Mouse (Mus musculus) ES-Bruce4 (cell line): ENCODE measurements around the gene Smurf2. TPM values are rescaled to one million over a fixed set of nuclear protein-coding genes. Genes with fewer than 3 reads are reported as not detected.

Experiments
- H3K27ac ChIP-seq: 2 replicates; pipeline ENCODE4 v1.5.1; 2012; ENCODE audit warnings: low read length, inconsistent platforms; ENCODE audit not compliant: insufficient read depth
- H3K27me3 ChIP-seq: 2 replicates; pipeline ENCODE4 v1.6.1; 2012; ENCODE audit warnings: mild to moderate bottlenecking, low read length, inconsistent platforms; ENCODE audit not compliant: control insufficient read depth, poor library complexity, insufficient read depth, severe bottlenecking
- H3K36me3 ChIP-seq: 2 replicates; pipeline ENCODE4 v1.6.1; 2012; ENCODE audit warnings: inconsistent platforms, mild to moderate bottlenecking, low read length, moderate library complexity; ENCODE audit not compliant: control insufficient read depth, poor library complexity, insufficient read depth, severe bottlenecking
- H3K4me1 ChIP-seq: one replicate; pipeline ENCODE4 v1.8.1; 2011; ENCODE audit warnings: low read length; ENCODE audit not compliant: control insufficient read depth, insufficient read depth
- H3K4me3 ChIP-seq: 2 replicates; pipeline ENCODE4 v1.5.1; 2011; ENCODE audit warnings: low read depth, mild to moderate bottlenecking, low read length
- H3K9ac ChIP-seq: 2 replicates; pipeline ENCODE4 v1.6.1; 2012; ENCODE audit warnings: low read depth, mild to moderate bottlenecking, inconsistent platforms; ENCODE audit not compliant: poor library complexity, severe bottlenecking
- H3K9me3 ChIP-seq: replicated peaks from 2 replicates; pipeline ENCODE4 v1.6.1; 2012; ENCODE audit warnings: mild to moderate bottlenecking, low read length, inconsistent platforms; ENCODE audit not compliant: control insufficient read depth, poor library complexity, insufficient read depth, severe bottlenecking
- CTCF ChIP-seq: IDR thresholded peaks from one replicate; pipeline ENCODE4 v1.8.1; 2011; ENCODE audit warnings: low read depth, low read length
- EP300 ChIP-seq: IDR thresholded peaks from 2 replicates; pipeline ENCODE4 v1.6.1; 2011; ENCODE audit warnings: low read depth, low read length; ENCODE audit not compliant: insufficient read depth
- POLR2A ChIP-seq: IDR thresholded peaks from one replicate; pipeline ENCODE4 v1.8.1; 2011; ENCODE audit warnings: low read length; ENCODE audit not compliant: insufficient read depth
- polyA plus RNA-seq: library from polyadenylated mRNA; stranded (reverse); fragments of >200 nt; gene quantifications from 2 replicates; pipeline ENCODE4 v1.2.4, GENCODE M21; 2011; ENCODE audit warnings: low read depth; ENCODE audit not compliant: missing spikeins, insufficient read depth, insufficient read length

The Smurf2 gene
- polyA plus RNA-seq, 1 experiment = 50.2 TPM

DNA sequence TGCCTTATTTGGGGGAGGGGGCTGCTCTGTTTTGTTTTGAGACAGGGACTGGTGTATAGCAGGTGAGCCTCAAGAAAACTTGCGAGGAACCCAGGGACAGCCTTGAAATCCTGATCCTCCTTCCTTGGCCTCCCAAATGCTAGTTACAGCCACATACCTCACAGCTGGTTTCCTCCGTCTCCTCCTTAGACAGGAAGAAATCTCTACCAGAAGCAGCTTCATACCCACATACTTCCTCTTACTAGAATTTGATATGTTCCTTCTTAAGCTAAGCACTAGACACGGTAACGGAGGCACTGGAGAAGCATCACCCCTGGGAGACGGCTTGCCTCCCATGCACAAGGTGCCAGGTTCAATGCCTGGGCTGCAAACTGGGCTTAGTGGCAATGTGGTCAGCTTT, 16.8 kb upstream of the Smurf2 start:
- Histone ChIP-seq H3K9me3 (no peaks in the 10 kb centered on the region), H3K9ac (no peak overlapping the region), H3K27ac (no peak overlapping the region), H3K4me3 (no peak overlapping the region), H3K36me3 (no peaks in the 10 kb centered on the region), H3K4me1 (no peaks in the 10 kb centered on the region), H3K27me3 (no peaks in the 10 kb centered on the region)
- TF ChIP-seq POLR2A (no peak), EP300 (no peak), CTCF (no peak)

DNA sequence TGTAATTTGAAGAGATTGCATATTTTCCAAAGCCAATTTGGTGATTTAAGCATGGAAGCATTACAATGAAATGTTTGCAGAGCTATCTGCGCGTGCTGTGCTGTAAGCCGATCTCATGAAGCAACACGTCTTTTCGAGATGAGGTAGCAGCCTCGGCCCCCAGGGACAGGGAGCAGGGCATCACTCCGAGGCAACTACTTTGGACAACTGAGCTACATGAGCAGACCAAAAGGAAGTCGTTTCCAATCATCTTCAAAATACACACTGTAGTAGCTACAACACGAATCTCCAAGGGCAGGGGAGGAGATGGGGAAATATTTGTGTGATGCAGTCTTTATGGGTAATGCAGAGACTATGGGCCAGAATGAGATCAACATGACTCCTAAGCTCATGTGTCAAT, 9.9 kb upstream of the Smurf2 start:
- H3K27me3 ChIP-seq = no peaks in the 10 kb centered on the region
- TF ChIP-seq POLR2A = no peak
- TF ChIP-seq CTCF = no peak
- no peak for TF ChIP-seq EP300
- H3K9me3 ChIP-seq = no peaks in the 10 kb centered on the region

DNA sequence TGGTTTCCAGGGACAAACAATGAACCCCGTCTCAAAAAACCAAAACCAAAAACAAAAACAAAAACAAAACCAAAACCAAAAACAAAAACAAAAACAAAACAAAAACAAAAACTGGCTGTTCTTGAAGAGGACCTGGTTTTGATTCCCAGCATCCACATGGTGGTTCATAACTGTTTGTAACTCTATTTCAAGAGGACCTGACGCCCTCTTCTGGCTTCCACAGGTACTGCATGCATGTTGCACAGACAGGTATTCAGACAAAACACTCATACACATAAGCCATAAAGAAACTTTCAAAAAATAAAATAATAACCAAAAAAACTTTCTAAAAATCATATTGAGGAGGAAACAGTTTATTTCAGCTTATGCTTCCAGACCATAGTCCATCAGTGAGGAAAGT, 8.4 kb upstream of the Smurf2 start:
- no peaks in the 10 kb centered on the region for H3K9me3 ChIP-seq
- TF ChIP-seq EP300 (no peak), POLR2A (no peak), CTCF (no peak)
- no peaks in the 10 kb centered on the region for H3K36me3 ChIP-seq
- H3K4me3 ChIP-seq = no peak overlapping the region
- no peaks in the 10 kb centered on the region for H3K4me1 ChIP-seq
- H3K27ac ChIP-seq = no peak overlapping the region
- no peaks in the 10 kb centered on the region for H3K27me3 ChIP-seq
- no peak overlapping the region for H3K9ac ChIP-seq

More for the DNA sequence above, 9.9 kb upstream of the Smurf2 start:
- no peaks in the 10 kb centered on the region for H3K4me1 ChIP-seq
- no peak overlapping the region for H3K9ac ChIP-seq
- H3K36me3 ChIP-seq = no peaks in the 10 kb centered on the region
- H3K4me3 ChIP-seq = no peak overlapping the region
- no peak overlapping the region for H3K27ac ChIP-seq

DNA sequence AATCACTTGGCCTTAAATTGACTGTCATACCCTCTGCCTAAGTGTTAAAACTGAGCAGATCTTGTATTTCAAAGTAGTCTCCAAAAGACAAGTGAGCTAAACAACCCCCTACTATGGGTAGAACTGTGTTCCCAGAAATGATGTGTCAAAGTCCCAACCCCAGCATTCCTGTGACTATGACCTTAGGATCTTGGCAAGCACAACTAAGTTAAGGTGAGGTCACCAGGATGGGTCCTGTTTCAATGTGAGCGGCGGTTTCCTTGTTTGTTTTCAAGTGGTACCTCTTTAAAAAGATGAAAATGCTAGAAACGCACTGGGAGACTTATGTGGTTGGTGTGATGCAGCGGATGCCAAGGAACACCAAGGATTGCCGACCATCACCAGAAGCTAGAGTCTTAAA, 7.4 kb upstream of the Smurf2 start:
- H3K4me1 ChIP-seq = no peaks in the 10 kb centered on the region
- no peak overlapping the region for H3K4me3 ChIP-seq
- H3K9ac ChIP-seq = no peak overlapping the region
- no peak overlapping the region for H3K27ac ChIP-seq
- TF ChIP-seq EP300 = no peak
- TF ChIP-seq CTCF = no peak
- no peak for TF ChIP-seq POLR2A
- H3K27me3 ChIP-seq = no peaks in the 10 kb centered on the region
- no peaks in the 10 kb centered on the region for H3K36me3 ChIP-seq
- H3K9me3 ChIP-seq = no peaks in the 10 kb centered on the region

DNA sequence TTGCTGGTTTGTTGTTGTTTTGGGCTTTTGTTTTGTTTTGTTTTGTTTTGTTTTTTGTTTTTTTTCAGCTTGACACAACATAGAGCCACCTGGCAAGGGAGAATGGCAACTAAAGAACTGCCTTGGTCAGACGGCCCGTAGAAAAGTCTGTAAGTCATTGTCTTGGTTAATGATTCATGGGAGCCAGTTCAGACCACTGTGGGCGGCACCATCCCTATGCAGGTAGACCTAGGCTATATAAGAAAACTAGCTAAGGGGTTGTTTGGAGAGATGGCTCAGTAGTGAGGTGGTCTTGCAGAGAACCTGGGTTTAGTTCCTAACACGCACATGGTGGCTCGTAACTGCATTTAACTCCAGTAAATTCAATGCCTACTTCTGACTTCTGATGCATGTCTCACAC, 6.7 kb upstream of the Smurf2 start:
- Histone ChIP-seq H3K27ac (no peak overlapping the region), H3K4me1 (no peaks in the 10 kb centered on the region), H3K27me3 (no peaks in the 10 kb centered on the region), H3K36me3 (no peaks in the 10 kb centered on the region), H3K9me3 (no peaks in the 10 kb centered on the region), H3K9ac (no peak overlapping the region), H3K4me3 (no peak overlapping the region)
- TF ChIP-seq POLR2A = no peak
- no peak for TF ChIP-seq EP300
- TF ChIP-seq CTCF = no peak

DNA sequence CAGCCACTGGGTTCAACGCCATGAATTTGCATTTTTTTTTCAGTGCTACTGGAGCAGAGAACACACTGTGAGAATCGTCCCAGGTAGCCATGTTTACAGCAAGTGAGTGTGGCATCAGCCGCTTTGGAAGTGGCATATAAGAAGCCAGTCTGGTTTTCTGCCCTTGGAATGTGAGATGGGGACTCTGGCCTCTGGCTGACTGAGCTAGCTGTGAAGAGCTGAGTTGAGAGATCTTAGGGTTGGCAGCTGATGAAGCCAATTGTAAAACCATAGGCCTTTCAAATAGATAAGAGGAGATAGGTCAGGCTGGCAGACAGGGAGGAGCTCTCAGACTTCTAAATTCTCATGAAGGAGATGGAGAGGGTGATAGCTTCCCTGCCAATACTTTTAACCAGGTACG, 6.2 kb upstream of the Smurf2 start:
- 0 out of 2 replicates have a peak, but pooled peaks cover 2% of the 10 kb centered on the region for H3K27me3 ChIP-seq
- no peak overlapping the region for H3K4me3 ChIP-seq
- H3K36me3 ChIP-seq = no peaks in the 10 kb centered on the region
- H3K4me1 ChIP-seq = no peaks in the 10 kb centered on the region
- TF ChIP-seq POLR2A (no peak), CTCF (no peak), EP300 (no peak)
- no peaks in the 10 kb centered on the region for H3K9me3 ChIP-seq
- no peak overlapping the region for H3K27ac ChIP-seq
- no peak overlapping the region for H3K9ac ChIP-seq
